Mouse (Mus musculus) embryonic fibroblast, embryonic 13.5 days (primary cell): Measurements from ENCODE around the gene Rrp12.

Experiments used
- CTCF ChIP-seq: IDR thresholded peaks from 2 replicates; pipeline ENCODE4 v1.5.1; 2011; ENCODE audit warnings: mild to moderate bottlenecking, control low read depth, low read length, moderate library complexity, borderline replicate concordance; ENCODE audit not compliant: insufficient read depth
- POLR2A ChIP-seq: IDR thresholded peaks from 2 replicates; pipeline ENCODE4 v1.6.1; 2011; ENCODE audit warnings: low read depth, mild to moderate bottlenecking, control low read depth, low read length, moderate library complexity

DNA sequence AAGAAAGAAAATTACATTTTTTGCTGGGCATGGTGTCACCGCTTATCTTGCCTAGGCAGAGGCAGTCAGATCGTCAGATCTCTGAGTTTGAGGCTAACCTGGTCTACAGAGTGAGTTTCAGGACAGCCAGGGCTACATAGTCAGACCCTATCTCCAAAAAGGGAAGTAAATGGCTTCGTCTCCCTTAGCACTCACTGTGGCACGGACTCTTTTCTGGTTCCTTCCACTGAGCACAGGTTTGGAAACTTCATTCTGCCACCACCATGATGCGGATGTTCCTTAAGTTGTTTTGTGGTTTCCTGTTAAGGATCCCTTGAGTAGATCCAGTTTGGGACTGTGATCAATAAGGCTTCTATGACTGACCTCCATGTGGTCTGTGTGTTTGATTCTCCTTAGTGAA is 71.0 kb downstream of the Rrp12 start:
- TF ChIP-seq CTCF (no peak), POLR2A (no peak)
